Mouse (Mus musculus) ovary, adult 18-20 months (tissue): ENCODE data around the gene Nol4l.
"Not testable (repeated sequence)": the region's sequence is repeated elsewhere in the genome, so short reads cannot be mapped to it uniquely, and the experiment has no call there.

Experiments used
- DNase-seq: peaks from one replicate; pipeline ENCODE4 v3.0.0; 2022; ENCODE audit warnings: low spot score, mixed read lengths

Gene Nol4l

DNA sequence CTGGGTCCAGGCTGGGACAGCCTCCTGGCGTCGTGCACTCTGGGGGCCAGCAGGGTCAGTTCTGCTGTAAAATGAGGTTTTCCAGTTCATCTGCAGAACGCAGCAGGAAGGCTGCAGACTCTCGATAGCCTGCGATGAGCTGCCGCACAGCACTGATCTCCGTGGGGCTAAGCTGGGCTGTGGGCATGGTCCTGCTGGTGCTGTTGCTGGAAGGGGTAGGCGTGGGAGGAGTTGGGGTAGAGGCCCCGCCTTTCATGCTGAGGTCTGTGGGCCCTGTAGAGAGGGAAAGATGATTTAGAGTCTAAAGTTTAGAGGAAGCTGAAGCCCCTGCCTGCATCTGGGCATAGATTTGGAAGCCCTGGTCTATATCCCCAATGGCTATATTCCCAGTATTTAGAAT, 118.2 kb downstream of the Nol4l start:
- no peak for DNase-seq

DNA sequence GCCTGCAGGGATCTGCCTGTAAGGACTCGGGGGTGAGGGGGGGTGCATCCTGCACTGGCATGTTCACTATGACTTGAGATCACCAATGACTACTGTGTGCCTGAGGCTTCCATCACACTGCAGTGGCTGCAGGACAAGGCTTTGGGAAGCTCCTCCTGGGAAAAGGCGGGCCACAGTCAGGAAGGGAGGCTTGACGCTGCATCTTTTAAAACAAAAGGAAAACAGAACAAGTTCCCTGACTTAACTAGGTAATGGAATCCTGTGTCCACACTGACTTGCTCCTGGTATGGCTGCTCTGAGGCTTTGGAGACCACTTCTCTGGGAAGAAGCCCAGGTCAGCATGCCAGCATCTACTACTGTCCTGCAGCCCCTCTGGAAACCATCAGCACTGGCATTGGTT, 120.8 kb downstream of the Nol4l start:
- DNase-seq: no peak

DNA sequence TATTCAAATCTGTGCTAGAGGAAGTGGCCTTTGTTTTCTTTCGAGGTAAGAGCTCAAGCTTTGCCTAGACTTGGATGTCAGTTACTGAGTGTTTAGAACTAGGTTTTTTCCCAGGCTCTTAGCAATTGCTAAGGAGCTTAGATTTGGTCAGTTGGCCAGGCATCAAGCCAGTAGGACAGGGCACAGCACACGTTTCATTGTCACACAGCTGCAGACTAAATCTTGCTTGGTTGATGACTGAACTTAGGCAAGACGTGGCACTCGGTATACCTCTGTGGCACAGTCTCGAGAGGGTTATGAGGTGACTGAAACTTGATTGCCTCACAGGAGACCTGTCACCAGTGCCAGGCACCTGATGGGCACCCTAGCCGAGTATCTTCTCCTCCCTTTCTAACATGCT, 122.9 kb downstream of the Nol4l start:
- no peak for DNase-seq

DNA sequence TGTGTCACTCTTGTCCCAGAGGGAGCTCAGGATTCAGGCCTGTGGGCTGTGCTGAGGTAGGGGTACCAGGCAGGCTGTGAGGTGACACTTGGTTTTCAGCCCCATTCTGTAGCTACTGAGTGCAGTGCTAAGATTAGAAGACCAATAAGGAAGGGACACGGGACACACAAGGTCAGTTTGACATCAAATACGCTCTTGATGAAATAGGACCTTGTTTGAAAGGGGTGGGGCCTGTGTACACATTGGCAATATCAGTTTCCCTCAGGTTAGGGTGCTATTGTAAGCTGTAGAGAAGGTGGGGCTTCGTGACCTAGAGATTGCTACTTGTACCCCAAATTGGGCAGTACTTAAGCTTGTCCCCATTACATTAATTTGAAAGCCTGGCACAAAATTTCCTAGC, 124.9 kb downstream of the Nol4l start:
- no peak for DNase-seq

DNA sequence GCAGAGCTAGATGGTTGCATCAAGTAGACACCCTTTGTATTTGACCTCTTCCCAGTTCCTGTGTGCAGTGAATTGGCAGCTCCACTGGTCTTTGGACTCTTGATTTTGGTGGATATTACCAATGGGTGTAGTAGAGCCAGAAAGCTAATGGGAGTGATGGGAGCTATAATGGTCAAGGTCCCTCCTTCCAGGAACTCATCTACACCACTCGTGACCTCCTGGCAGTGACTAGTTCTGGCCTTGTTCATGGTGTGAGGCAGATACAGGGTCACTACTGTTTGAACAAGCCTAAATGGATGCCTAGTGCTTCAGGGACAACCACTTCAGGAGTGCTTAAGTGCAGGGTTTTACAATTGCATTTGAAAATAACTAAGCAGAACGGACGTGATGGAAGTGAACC, 125.7 kb downstream of the Nol4l start:
- no peak for DNase-seq

DNA sequence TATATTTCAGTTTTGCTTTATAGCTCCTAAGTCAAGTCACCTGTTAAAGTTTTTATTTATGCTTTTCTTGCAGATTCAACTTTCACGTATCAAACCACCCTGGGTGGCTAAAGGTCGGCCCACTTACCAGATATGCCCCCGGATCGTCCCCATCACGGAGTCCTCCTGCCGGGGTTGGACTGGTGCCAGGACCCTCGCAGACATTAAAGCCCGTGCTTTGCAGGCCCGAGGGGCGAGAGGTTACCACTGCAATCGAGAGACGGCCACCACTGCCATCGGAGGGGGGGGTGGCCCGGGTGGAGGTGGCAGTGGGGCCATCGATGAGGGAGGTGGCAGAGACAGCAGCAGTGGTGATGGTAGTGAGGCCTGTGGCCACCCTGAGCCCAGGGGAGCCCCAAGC, 130.6 kb downstream of the Nol4l start:
- no peak for DNase-seq

DNA sequence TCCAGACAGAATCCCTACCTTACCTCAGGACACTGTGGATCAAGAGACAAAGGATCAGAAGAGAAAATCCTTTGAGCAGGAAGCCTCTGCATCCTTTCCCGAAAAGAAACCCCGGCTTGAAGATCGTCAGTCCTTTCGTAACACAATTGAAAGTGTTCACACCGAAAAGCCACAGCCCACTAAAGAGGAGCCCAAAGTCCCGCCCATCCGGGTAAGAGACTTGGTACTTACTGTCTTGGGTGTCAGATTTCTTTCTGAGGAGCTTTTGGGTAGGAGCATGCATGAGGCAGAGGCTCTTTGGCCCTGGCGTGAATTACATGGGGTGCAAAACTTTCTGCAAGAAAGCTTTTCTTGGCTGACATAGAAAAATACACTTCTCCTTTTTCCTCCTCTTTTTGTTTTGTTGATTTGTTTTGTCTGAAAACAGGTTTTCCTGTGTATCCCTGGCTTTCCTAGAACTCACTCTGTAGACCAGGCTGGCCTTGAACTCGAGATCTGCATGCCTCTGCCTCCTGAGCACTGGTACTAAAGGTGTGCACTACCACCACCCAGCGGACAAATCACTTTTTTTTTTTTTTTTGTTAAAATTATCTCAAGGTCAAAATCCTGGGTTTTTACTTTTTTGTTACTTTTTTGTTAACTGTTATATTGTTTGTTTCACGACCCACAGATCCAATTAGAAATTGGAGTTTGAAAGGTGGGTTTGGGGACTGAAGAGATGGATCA, 131.8 kb downstream of the Nol4l start:
- no peak for DNase-seq

DNA sequence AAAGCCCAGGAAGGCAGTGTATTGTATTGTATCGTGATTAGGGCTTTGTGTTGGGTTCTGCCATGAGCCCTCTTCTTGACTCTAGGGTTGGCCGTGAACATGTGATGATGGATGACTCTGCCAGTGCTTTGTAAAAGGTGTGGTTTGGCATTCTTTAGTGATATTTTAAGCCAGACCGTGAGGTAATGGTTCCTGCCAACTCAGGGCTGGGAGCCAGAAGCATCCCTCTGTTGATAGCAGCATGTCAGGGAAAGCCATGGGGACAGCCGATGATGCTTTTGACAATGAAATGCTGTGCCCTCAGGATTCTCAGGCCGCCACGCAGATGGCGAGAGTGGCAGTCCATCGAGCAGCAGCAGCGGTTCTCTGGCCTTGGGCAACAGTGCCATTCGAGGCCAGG, 136.7 kb downstream of the Nol4l start:
- DNase-seq: no peak

DNA sequence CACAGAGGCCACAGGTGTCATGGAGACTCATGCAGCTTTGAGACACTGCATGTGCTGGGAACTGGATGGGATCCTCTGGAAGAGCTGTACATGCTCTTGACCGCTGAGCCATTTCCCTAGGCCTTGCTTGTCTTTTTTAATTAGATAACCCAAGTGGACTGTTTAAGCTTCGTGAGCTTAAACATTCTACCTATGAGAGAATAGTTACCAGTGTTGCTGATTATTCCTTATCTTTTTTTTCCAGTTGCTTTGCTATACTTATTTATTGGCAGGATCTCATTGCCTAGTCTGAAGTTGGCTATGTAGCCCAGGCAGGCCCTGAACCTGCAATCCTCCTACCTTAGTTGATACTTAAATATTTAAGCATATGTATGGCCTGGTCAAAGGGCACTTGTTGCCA, 139.9 kb downstream of the Nol4l start:
- no peak for DNase-seq

DNA sequence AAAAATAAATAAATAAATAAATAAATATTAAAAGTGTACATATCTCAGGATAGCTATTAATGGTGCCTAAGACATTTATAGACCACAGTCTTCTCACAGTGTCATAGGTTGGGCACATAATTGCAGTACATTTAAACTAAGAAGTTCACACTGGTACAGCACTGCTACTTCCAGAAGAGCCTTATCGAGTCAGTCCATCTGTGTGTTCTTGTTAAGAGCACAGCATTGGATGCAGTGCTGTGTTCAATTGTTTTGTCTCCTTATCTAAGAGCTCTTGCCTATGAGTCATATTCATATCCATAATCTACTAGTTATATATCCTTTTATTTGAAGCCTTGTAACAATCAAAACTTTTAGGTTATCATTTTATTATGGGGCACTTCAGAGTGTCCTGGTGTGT, 149.3 kb downstream of the Nol4l start:
- DNase-seq: no peak

DNA sequence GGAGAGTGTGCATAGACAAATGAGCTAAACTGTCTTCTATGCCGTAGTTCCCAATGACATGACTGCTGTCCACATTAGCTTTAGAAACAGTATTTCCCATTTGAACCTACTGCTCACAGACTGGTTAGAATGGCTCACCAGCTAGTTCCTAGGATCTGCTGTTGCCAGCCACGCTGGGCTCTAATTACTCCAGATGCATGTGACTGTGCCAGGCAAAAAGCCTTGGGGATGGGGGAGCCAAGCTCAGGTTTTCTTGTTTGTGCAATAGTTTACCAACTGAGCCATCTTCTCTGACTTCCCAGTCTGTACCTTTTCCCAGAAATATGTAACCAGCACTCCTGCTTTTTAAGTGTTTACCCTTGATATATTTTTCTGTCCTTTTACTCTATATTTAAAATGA, 154.4 kb downstream of the Nol4l start:
- DNase-seq: no peak

DNA sequence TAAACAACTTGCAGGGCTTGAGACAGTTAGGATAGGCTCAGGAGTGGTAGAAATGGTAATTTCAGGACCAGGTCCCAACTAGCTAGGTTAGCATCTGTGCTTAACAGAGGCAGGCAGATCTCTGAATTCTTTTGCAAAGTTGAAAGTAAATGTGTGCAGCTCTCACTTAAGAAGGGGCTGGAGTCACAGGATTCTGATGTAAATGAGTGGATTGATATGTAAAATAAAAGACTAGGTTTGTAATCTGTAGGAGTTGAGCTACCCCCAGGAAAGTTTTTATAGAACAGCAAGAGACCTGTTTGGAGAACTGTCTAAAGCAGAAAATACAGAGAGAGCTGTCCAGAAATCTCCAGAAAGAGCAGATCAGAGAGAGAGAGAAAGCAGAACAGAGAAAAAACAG, 158.9 kb downstream of the Nol4l start:
- DNase-seq: no peak

DNA sequence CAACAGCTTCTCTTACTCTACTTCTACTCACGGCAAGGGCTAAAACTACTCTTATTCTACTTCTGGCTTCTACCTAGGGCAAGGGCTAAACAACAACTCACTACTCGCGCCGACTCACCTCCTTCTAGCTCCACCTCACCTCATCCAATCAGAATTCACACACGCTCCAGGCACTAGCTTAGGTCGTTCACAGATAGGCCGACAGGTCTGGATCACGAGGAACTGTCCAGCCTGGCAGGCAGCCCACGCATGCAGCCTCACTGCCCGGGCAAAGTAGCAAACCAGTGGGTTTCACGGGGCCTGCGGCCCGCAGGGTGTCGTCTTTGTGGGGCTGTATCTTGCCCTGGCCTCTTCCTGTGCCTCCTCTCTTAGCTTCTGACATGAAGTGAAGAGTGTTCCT, 165.2 kb downstream of the Nol4l start:
- DNase-seq: not testable (repeated sequence)

DNA sequence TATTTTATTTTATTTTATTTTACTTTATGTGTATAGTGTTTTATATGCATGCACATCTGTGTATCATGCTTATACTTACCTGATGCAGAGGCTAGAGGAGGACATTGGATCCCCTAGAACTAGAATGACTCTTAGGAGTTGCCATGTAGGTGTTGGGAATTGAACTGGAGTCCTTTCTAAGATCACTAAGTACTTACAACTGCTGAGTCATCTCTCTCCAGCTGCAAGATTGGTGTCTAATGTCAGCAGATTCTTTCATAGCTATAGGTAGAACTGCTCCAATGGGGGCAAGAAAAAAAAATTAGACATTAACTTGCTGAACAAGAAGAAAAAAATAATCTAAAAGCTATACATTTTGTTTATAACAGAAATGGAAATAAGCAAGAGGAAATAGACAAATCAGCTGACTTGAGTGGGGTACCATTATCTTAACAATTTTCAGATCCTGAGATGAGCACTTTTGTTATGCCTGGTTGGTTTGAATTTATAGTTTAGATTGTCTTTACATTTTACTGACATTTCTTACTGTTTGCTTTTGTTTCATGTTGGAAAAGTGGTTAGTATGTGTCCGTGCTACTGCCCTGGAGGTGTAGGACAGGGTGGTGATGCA, 168.6 kb downstream of the Nol4l start:
- DNase-seq: no peak
